Mouse (Mus musculus) midbrain, embryonic 13.5 days (tissue): ENCODE results near the gene Hist1h2ad. TPM values are rescaled to one million over a fixed set of nuclear protein-coding genes. Genes with fewer than 3 reads are reported as not detected.
"Not testable (repeated sequence)": the region's sequence is repeated elsewhere in the genome, so short reads cannot be mapped to it uniquely, and the experiment has no call there.

Experiments
- ATAC-seq: fragments of 200-750 bp; cut with Nextera tagmentation; 2 replicates; pipeline ENCODE4 v1.8.0; 2017; ENCODE audit warnings: mild to moderate bottlenecking, moderate TSS enrichment, moderate library complexity
- H3K27ac ChIP-seq: fragments of 300-500 bp; sonication (generic); 2 replicates; pipeline ENCODE4 v1.5.1; 2015; ENCODE audit warnings: inconsistent platforms, mild to moderate bottlenecking, moderate library complexity
- H3K27me3 ChIP-seq: fragments of 300-500 bp; sonication (generic); 2 replicates; pipeline ENCODE4 v1.6.1; 2015; ENCODE audit warnings: mild to moderate bottlenecking, inconsistent platforms
- H3K36me3 ChIP-seq: fragments of 300-500 bp; sonication (generic); 2 replicates; pipeline ENCODE4 v1.6.1; 2015; ENCODE audit warnings: mild to moderate bottlenecking, inconsistent platforms
- H3K4me1 ChIP-seq: fragments of 300-500 bp; sonication (generic); replicated peaks from 2 replicates; pipeline ENCODE4 v1.6.1; 2015; ENCODE audit warnings: inconsistent platforms
- H3K4me2 ChIP-seq: fragments of 300-500 bp; sonication (generic); replicated peaks from 2 replicates; pipeline ENCODE4 v1.6.1; 2015; ENCODE audit warnings: moderate library complexity, mild to moderate bottlenecking, inconsistent platforms
- H3K4me3 ChIP-seq: fragments of 300-500 bp; sonication (generic); replicated peaks from 2 replicates; pipeline ENCODE4 v1.5.1; 2015; ENCODE audit warnings: mild to moderate bottlenecking, inconsistent platforms
- H3K9ac ChIP-seq: fragments of 300-500 bp; sonication (generic); replicated peaks from 2 replicates; pipeline ENCODE4 v1.6.1; 2015; ENCODE audit warnings: mild to moderate bottlenecking, inconsistent platforms
- H3K9me3 ChIP-seq: fragments of 300-500 bp; sonication (generic); 2 replicates; pipeline ENCODE4 v1.6.1; 2016; ENCODE audit warnings: mild to moderate bottlenecking, inconsistent platforms
- WGBS: fragments of 180-500 bp; shearing (Covaris S2); methylation state at CpG from one replicate; pipeline ENCODE4 v1.1.7; 2015; 5-methylcytosine and 5-hydroxymethylcytosine counted together
- polyA plus RNA-seq: library from polyadenylated mRNA; unstranded; fragments of >200 nt; fragmentation: Nextera tagmentation; extraction: Ambion mirVana; gene quantifications from 2 replicates; pipeline ENCODE4 v1.2.1, GENCODE M21; 2015

Hist1h2ad gene
- polyA plus RNA-seq: 0.93 and 1.7 TPM in 2 replicates

GRCm38 (mm10) chr13:23573898-23574524 is at the start of gene Hist1h2ad, which contains the start of gene Hist1h2bf:
Gene Hist1h2ad, plus strand, starts transcription at chr13:23574381.
Gene Hist1h2bf, minus strand, starts transcription at chr13:23574196.
- under 1% methylated on average over 34 of the region's 42 CpGs for WGBS
- Histone ChIP-seq H3K27ac (peak within 1 kb of the TSS; percentile 85), H3K4me3 (peak within 1 kb of the TSS; percentile 46), H3K4me1 (peaks cover 45% of the 10 kb centered on the region), H3K4me2 (peak within 1 kb of the TSS; percentile 75), H3K9ac (peak within 1 kb of the TSS; percentile 59)
- peak; percentile 91 for ATAC-seq
- not testable (repeated sequence) for H3K27me3 ChIP-seq, H3K9me3 ChIP-seq, H3K36me3 ChIP-seq

GRCm38 (mm10) chr13:23524654-23525053 is 49.5 kb upstream of the Hist1h2ad start:
- peak; percentile 32; the same call in 1 of the 2 replicates for ATAC-seq
- H3K36me3 ChIP-seq: no peaks in the 10 kb centered on the region
- no peak overlapping the region for H3K27ac ChIP-seq
- no peak overlapping the region for H3K4me2 ChIP-seq
- H3K4me3 ChIP-seq: no peak overlapping the region
- H3K9ac ChIP-seq: no peak overlapping the region
- peaks cover 15% of the 10 kb centered on the region for H3K4me1 ChIP-seq
- WGBS: 10% methylated on average over 5 of the region's 5 CpGs
- no peaks in the 10 kb centered on the region for H3K27me3 ChIP-seq
- H3K9me3 ChIP-seq: no peaks in the 10 kb centered on the region

DNA sequence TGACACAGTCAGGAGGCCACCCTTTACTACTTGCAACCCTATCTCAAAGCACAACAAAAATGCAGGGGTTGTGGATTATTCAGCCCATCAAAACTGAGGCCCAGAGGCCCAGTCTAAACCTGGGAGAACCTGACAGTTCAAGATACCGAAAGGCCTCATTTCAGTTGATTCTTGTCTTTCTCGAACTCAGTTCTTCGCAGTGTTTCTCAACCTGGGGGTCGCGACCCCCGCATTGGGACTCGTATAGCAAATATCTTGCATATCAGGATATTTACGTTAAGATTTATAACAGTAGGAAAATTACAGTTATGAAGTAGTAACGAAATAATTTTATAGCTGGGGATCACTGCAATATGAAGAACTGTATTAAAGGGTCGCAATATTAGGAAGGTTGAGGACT is 48.3 kb upstream of the Hist1h2ad start:
- WGBS: 2% methylated on average over 10 of the region's 10 CpGs

DNA sequence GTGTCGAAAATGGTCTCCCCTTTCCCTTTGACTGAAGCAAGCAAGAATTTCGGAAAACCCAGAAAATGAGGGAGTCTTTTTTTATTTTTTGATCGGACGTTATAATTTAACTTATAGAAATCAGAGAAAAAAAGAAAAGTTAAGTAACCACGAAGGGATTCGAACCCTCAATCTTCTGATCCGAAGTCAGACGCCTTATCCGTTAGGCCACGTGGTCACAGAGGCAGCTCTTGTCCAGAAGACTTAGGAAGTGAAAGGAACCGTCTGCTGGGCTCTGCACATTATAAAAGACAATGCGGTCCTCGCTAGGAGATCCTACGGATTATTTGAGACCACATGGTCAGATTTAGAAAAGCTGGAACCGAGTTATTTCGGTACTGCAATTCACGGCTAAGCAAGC is 47.9 kb upstream of the Hist1h2ad start:
- no peaks in the 10 kb centered on the region for H3K27me3 ChIP-seq
- ATAC-seq: peak; percentile 40
- H3K36me3 ChIP-seq: no peaks in the 10 kb centered on the region
- peaks cover 19% of the 10 kb centered on the region for H3K4me1 ChIP-seq
- no peaks in the 10 kb centered on the region for H3K9me3 ChIP-seq
- peak overlapping the region; percentile 62 for H3K27ac ChIP-seq
- peak overlapping the region; percentile 64 for H3K9ac ChIP-seq
- peak overlapping the region; percentile 53 for H3K4me2 ChIP-seq
- under 1% methylated on average over 17 of the region's 17 CpGs for WGBS
- H3K4me3 ChIP-seq: peak overlapping the region; percentile 45

More for the DNA sequence above, 48.3 kb upstream of the Hist1h2ad start:
- Histone ChIP-seq H3K27me3 (no peaks in the 10 kb centered on the region), H3K36me3 (no peaks in the 10 kb centered on the region), H3K4me2 (peak overlapping the region; percentile 53), H3K4me3 (peak overlapping the region; percentile 45), H3K4me1 (peaks cover 19% of the 10 kb centered on the region), H3K9ac (no peak overlapping the region), H3K9me3 (no peaks in the 10 kb centered on the region), H3K27ac (no peak overlapping the region)
- ATAC-seq: no peak

GRCm38 (mm10) chr13:23529005-23529404 is 45.2 kb upstream of the Hist1h2ad start:
- Histone ChIP-seq H3K4me3 (no peak overlapping the region), H3K27ac (no peak overlapping the region), H3K4me2 (no peak overlapping the region), H3K9me3 (no peaks in the 10 kb centered on the region), H3K9ac (no peak overlapping the region), H3K36me3 (no peaks in the 10 kb centered on the region), H3K27me3 (no peaks in the 10 kb centered on the region), H3K4me1 (peaks cover 36% of the 10 kb centered on the region)
- WGBS: 81% methylated on average over 5 of the region's 5 CpGs
- no peak for ATAC-seq

DNA sequence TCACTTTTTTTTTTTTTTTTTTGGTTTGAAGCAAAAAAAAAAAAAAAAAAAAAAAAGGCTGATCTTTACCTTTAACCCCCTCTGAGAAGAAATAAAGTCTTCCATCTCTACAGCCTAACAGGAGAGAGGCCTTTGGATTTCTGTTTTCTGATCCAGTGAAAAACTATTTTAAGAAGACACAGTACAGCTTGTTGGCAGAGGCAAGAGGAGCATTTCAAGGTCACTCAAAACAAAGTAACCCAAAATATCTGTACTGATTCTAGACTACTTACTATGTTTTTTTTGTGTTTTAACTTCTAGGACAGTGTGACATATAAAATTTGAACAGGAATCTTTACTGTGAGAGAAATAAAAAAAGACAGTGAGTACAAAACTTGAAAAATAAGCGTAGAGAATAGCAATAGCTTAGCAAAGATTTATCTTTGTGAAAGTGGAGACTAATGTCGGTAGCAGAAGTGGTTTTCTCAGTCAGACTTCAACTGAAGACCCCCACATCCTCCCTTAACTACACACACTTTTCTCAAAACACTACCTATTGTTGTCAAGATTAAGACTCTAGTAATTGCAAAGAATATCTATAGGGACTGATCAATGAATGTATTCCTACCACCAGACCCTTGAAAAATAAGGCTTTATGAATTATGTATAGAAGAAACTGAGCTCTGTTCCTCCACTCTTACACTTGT is 44.6 kb upstream of the Hist1h2ad start:
- H3K27ac ChIP-seq: peak overlapping the region; percentile 98
- H3K4me2 ChIP-seq: peak overlapping the region; percentile 76
- H3K9ac ChIP-seq: peak overlapping the region; percentile 78
- H3K27me3 ChIP-seq: no peaks in the 10 kb centered on the region
- H3K9me3 ChIP-seq: no peaks in the 10 kb centered on the region
- H3K4me3 ChIP-seq: peak overlapping the region; percentile 55
- 31% methylated on average over 2 of the region's 2 CpGs for whole genome bisulfite sequencing
- peaks cover 42% of the 10 kb centered on the region for H3K4me1 ChIP-seq
- H3K36me3 ChIP-seq: no peaks in the 10 kb centered on the region
- no peak for ATAC-seq

- H3K9me3 ChIP-seq: no peaks in the 10 kb centered on the region
- H3K27ac ChIP-seq: peak overlapping the region; percentile 98
- H3K4me2 ChIP-seq: peak overlapping the region; percentile 76
- peak overlapping the region; percentile 55 for H3K4me3 ChIP-seq
- under 1% methylated on average over 20 of the region's 20 CpGs for WGBS
- H3K36me3 ChIP-seq: no peaks in the 10 kb centered on the region
- no peak for ATAC-seq
- no peaks in the 10 kb centered on the region for H3K27me3 ChIP-seq
- peaks cover 45% of the 10 kb centered on the region for H3K4me1 ChIP-seq
- peak overlapping the region; percentile 78 for H3K9ac ChIP-seq
Measured at GRCm38 (mm10) chr13:23530181-23530900, 43.8 kb upstream of the Hist1h2ad start.

DNA sequence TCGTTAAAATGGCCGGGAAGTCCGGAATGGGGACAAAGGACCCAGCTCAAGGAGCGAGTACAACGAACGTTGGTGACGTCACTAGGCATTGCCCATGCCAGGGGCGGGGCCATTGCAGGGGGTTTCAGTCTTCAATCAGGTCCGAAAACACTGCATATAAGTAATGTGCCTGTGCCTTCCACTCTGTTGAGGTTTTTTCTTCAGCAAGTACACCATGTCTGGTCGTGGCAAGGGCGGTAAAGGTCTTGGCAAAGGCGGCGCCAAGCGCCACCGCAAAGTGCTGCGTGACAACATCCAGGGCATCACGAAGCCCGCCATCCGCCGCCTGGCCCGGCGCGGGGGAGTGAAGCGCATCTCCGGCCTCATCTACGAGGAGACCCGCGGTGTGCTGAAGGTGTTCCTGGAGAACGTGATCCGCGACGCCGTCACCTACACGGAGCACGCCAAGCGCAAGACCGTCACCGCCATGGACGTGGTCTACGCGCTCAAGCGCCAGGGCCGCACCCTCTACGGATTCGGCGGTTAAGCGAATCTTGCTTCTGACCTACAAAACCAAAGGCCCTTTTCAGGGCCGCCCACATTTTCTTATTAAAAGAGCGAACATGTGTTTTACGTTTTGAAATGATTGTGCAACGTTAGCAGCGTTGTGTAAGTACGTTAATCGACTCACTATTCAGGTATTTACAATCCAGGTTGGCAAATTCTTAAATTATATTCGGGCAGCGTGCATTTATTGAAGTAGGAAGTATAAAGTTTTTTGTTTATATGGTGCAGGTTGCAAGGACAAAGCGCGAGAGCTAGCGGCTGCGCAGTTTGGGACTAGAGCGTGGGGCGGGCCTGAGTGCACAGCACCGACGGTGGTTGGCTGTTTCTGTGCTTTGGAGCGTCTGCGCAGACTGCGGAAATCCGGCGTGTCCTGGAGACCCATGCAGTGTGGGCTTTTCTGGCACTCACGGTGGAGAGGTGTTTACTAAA is 43.0 kb upstream of the Hist1h2ad start, which contains the start of gene Hist1h4h:
TSS of gene Hist1h4h (plus strand) at position 150 of the 975 bp plus-strand sequence.
- peak within 1 kb of the TSS; percentile 98 for H3K27ac ChIP-seq
- no peaks in the 10 kb centered on the region for H3K9me3 ChIP-seq
- peak within 1 kb of the TSS; percentile 55 for H3K4me3 ChIP-seq
- no peaks in the 10 kb centered on the region for H3K27me3 ChIP-seq
- peak within 1 kb of the TSS; percentile 76 for H3K4me2 ChIP-seq
- peak within 1 kb of the TSS; percentile 80 for H3K9ac ChIP-seq
- H3K36me3 ChIP-seq: no peaks in the 10 kb centered on the region
- under 1% methylated on average over 56 of the region's 70 CpGs for WGBS
- ATAC-seq: peak; percentile 89
- H3K4me1 ChIP-seq: peaks cover 45% of the 10 kb centered on the region

- peaks cover 53% of the 10 kb centered on the region for H3K4me1 ChIP-seq
- peak overlapping the region; percentile 55 for H3K4me3 ChIP-seq
- peak overlapping the region; percentile 80 for H3K9ac ChIP-seq
- peak overlapping the region; percentile 76 for H3K4me2 ChIP-seq
- 22% methylated on average over 9 of the region's 9 CpGs for WGBS
- H3K9me3 ChIP-seq: no peaks in the 10 kb centered on the region
- ATAC-seq: no peak
- H3K36me3 ChIP-seq: no peaks in the 10 kb centered on the region
- H3K27ac ChIP-seq: peak overlapping the region; percentile 98
- no peaks in the 10 kb centered on the region for H3K27me3 ChIP-seq
Measured at GRCm38 (mm10) chr13:23532262-23533075, 41.7 kb upstream of the Hist1h2ad start.

DNA sequence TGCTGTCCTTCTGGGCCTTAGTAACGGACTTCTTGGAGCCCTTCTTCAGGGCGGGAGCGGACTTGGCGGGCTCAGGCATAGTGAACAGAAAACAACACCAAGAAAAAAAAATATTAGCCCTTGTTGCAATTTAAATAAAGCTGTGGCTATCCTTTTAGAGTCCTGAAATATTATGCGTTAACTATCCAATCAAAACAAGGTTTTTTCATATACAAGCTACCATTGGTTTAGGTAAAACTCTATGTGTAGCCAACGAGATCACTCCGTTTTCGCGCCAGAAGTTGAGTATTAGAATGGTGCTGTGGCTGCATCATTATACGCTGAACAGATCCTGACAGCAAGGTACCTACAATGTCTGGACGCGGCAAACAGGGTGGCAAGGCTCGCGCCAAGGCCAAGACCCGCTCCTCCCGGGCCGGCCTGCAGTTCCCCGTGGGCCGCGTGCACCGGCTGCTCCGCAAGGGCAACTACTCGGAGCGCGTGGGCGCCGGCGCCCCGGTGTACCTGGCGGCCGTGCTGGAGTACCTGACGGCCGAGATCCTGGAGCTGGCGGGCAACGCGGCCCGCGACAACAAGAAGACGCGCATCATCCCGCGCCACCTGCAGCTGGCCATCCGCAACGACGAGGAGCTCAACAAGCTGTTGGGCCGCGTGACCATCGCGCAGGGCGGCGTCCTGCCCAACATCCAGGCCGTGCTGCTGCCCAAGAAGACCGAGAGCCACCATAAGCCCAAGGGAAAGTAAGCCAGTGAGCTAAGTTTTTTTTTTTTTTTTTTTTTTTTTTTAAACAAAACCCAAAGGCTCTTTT is 40.4 kb upstream of the Hist1h2ad start, which contains the start of gene Hist1h2af:
TSS of gene Hist1h2af (plus strand) at position 347 of the 808 bp plus-strand sequence.
- H3K4me1 ChIP-seq: peaks cover 53% of the 10 kb centered on the region
- peak within 1 kb of the TSS; percentile 76 for H3K4me2 ChIP-seq
- 0% methylated on average over 25 of the region's 53 CpGs for WGBS
- H3K9me3 ChIP-seq, H3K36me3 ChIP-seq, H3K27me3 ChIP-seq: not testable (repeated sequence)
- H3K4me3 ChIP-seq: peak within 1 kb of the TSS; percentile 55
- H3K9ac ChIP-seq: peak within 1 kb of the TSS; percentile 54
- peak within 1 kb of the TSS; percentile 98 for H3K27ac ChIP-seq
- peak; percentile 49; the same call in 1 of the 2 replicates for ATAC-seq
